9 mouse cellular contexts compared by ENCODE assay signal in the genomic region with DNA sequence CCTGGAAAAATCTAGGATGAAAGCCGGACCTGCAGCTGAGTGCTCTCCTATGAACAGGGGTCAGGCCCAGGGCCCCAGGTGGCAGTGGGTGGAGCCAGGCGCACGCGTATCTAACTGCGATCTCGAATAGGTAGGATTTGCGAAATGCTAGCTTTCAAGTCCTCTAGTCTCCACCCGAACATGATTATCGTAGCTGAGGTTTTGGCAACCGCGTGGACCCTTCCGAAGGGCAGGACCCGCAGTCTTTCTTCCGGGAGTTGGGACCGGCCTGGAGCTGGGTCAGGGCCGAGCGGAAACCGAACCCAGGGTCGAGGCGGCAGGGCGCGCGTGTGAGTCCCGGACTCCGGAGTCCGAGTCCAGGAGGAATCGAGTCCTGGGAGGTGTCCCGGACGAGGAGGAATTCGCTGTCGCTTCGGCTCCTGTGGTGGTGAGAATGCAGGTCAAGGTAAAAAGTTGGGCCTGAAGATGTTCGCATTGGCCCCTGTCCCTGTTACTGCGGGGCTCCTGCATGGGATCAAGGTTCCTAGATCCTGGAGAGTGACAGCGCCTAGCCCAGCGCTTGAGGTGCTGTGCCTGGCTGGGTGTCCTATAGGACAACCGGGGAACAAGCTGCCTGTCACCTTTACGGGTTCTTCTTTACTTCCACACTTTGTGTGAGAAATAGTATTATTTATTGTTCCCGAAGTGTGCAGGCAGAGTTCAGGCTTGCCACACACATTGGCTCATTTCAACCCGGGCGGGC. TPM values are rescaled to one million over a fixed set of nuclear protein-coding genes. Genes with fewer than 3 reads are reported as not detected.
DNase-seq lines count a peak whose midpoint lies in the region; ATAC-seq and TF ChIP-seq lines count a peak whose summit lies in the region.
"Had no signal": no experiment of that assay in that cellular context is flagged by ENCODE, and none has a peak within 500 bp of the region (broad histone marks: within the 10 kb centered on the region; RNA-seq: fewer than 3 reads in every experiment).

A gene (plus strand): TSS at position 386 of the 742 bp plus-strand sequence.

- H3K4me2 ChIP-seq in forebrain, embryonic 14.5 days (ENCODE audit: low read length) = peak within 1 kb of the TSS; percentile 63
- H3K4me2 ChIP-seq in kidney, embryonic 14.5 days (replicated peaks; ENCODE audit: low read depth, low read length) = peak within 1 kb of the TSS; percentile 71
- peak within 1 kb of the TSS; percentile 72 for H3K4me2 ChIP-seq in lung, postnatal 0 days (replicated peaks; ENCODE audit: low read depth, low read length)
- H3K4me2 ChIP-seq in stomach, postnatal 0 days (replicated peaks; ENCODE audit: low read depth) = peak within 1 kb of the TSS; percentile 72

- H3K27ac ChIP-seq in forebrain, embryonic 14.5 days (ENCODE audit: low read depth, low read length) = no peak within 1 kb of the TSS
- H3K27ac ChIP-seq in kidney, embryonic 14.5 days (ENCODE audit: low read depth, low read length) = no peak within 1 kb of the TSS
- H3K27ac ChIP-seq in lung, postnatal 0 days (ENCODE audit: low read length) = peak within 1 kb of the TSS; percentile 73
- no peak within 1 kb of the TSS for H3K27ac ChIP-seq in stomach, postnatal 0 days (replicated peaks)

- H3K4me1 ChIP-seq in megakaryocyte, embryonic 14.5 days = peaks cover 5% of the 10 kb centered on the region; the same call in 1 of the 2 replicates
- H3K4me1 ChIP-seq in forebrain, embryonic 14.5 days (ENCODE audit: control insufficient read depth, insufficient read depth, low read length) = no peaks in the 10 kb centered on the region; the same call in 1 of the 2 replicates
- H3K4me1 ChIP-seq in kidney, embryonic 14.5 days (ENCODE audit: control insufficient read depth, insufficient read depth, low read length) = 0 out of 2 replicates have a peak, but pooled peaks cover 3% of the 10 kb centered on the region
- no peaks in the 10 kb centered on the region for H3K4me1 ChIP-seq in lung, postnatal 0 days (ENCODE audit: insufficient read depth, low read depth, low read length)
- no peaks in the 10 kb centered on the region for H3K4me1 ChIP-seq in stomach, postnatal 0 days (replicated peaks; ENCODE audit: control insufficient read depth, insufficient read depth)

- 7% methylated on average over 41 of the region's 41 CpGs for WGBS in forebrain, embryonic 14.5 days
- 4% methylated on average over 41 of the region's 41 CpGs for WGBS in kidney, embryonic 14.5 days
- WGBS in lung, postnatal 0 days = 4% methylated on average over 41 of the region's 41 CpGs
- 7% methylated on average over 41 of the region's 41 CpGs for WGBS in stomach, postnatal 0 days

- ATAC-seq in megakaryocyte, adult 5-6 weeks (ENCODE audit: poor library complexity, severe bottlenecking) = no peak
- ATAC-seq in forebrain, embryonic 14.5 days = no peak
- ATAC-seq in kidney, embryonic 14.5 days (ENCODE audit: low FRiP score, low TSS enrichment) = no peak; the same call in 1 of the 2 replicates
- ATAC-seq in lung, postnatal 0 days = peak; percentile 87
- ATAC-seq in stomach, postnatal 0 days (ENCODE audit: low FRiP score, low TSS enrichment) = no peak; the same call in 1 of the 2 replicates

- DNase-seq in forebrain, embryonic 14.5 days (ENCODE audit: low spot score) = no peak
- DNase-seq in lung, postnatal 0 days (ENCODE audit: low spot score) = peak; percentile 57
- DNase-seq in stomach, postnatal 0 days (ENCODE audit: low spot score) = no peak
- no peak for DNase-seq in layer of hippocampus, adult 9-11 months
- DNase-seq in Muller cell, postnatal 12 days (ENCODE audit: inconsistent ontology term) = no peak

- H3K9me3 ChIP-seq in megakaryocyte, embryonic 14.5 days = no peaks in the 10 kb centered on the region
- no peaks in the 10 kb centered on the region for H3K9me3 ChIP-seq in forebrain, embryonic 14.5 days (replicated peaks; ENCODE audit: control insufficient read depth, low read length)
- no peaks in the 10 kb centered on the region for H3K9me3 ChIP-seq in kidney, embryonic 14.5 days (ENCODE audit: control insufficient read depth, low read length)
- no peaks in the 10 kb centered on the region for H3K9me3 ChIP-seq in lung, postnatal 0 days (ENCODE audit: low read length)
- no peaks in the 10 kb centered on the region for H3K9me3 ChIP-seq in stomach, postnatal 0 days (ENCODE audit: control insufficient read depth, low read length)

- TF ChIP-seq EP300 in lung, postnatal 0 days (IDR thresholded peaks at IDR 0.05) = no peak
- TF ChIP-seq EP300 in stomach, postnatal 0 days (optimal IDR thresholded peaks at IDR 0.05) = no peak

- H3K27me3 ChIP-seq in megakaryocyte, embryonic 14.5 days (replicated peaks) = peaks cover 20% of the 10 kb centered on the region
- 0 out of 2 replicates have a peak, but pooled peaks cover 4% of the 10 kb centered on the region for H3K27me3 ChIP-seq in forebrain, embryonic 14.5 days (replicated peaks; ENCODE audit: control insufficient read depth, insufficient read depth, low read length)
- no peaks in the 10 kb centered on the region for H3K27me3 ChIP-seq in kidney, embryonic 14.5 days (ENCODE audit: control insufficient read depth, insufficient read depth, low read length)
- H3K27me3 ChIP-seq in lung, postnatal 0 days (replicated peaks; ENCODE audit: insufficient read depth, low read length) = no peaks in the 10 kb centered on the region
- no peaks in the 10 kb centered on the region for H3K27me3 ChIP-seq in stomach, postnatal 0 days (ENCODE audit: control insufficient read depth, insufficient read depth, low read length)

- no peak for TF ChIP-seq CTCF in lung, postnatal 0 days (IDR thresholded peaks at IDR 0.05)
- TF ChIP-seq CTCF in stomach, postnatal 0 days (IDR thresholded peaks at IDR 0.05; ENCODE audit: low read depth) = no peak

- H3K9ac ChIP-seq in forebrain, embryonic 14.5 days (ENCODE audit: low read length) = peak within 1 kb of the TSS; percentile 48
- peak within 1 kb of the TSS; percentile 40 for H3K9ac ChIP-seq in kidney, embryonic 14.5 days (ENCODE audit: low read depth, low read length)
- H3K9ac ChIP-seq in lung, postnatal 0 days (replicated peaks; ENCODE audit: low read depth) = peak within 1 kb of the TSS; percentile 4
- H3K9ac ChIP-seq in stomach, postnatal 0 days (ENCODE audit: low read length) = peak within 1 kb of the TSS; percentile 52; the same call in 1 of the 2 replicates

- no peaks in the 10 kb centered on the region for H3K36me3 ChIP-seq in megakaryocyte, embryonic 14.5 days (replicated peaks; ENCODE audit: low read length)
- H3K36me3 ChIP-seq in forebrain, embryonic 14.5 days (ENCODE audit: control insufficient read depth, insufficient read depth, low read length) = no peaks in the 10 kb centered on the region
- H3K36me3 ChIP-seq in kidney, embryonic 14.5 days (ENCODE audit: control insufficient read depth, insufficient read depth, low read length) = no peaks in the 10 kb centered on the region
- no peaks in the 10 kb centered on the region for H3K36me3 ChIP-seq in lung, postnatal 0 days (ENCODE audit: insufficient read depth, low read length)
- no peaks in the 10 kb centered on the region for H3K36me3 ChIP-seq in stomach, postnatal 0 days (ENCODE audit: control insufficient read depth, insufficient read depth, low read length)

- H3K4me3 ChIP-seq in megakaryocyte, embryonic 14.5 days (replicated peaks) = peak within 1 kb of the TSS; percentile 7
- H3K4me3 ChIP-seq in forebrain, embryonic 14.5 days (ENCODE audit: low read depth, low read length) = peak within 1 kb of the TSS; percentile 31
- H3K4me3 ChIP-seq in kidney, embryonic 14.5 days (ENCODE audit: low read length) = peak within 1 kb of the TSS; percentile 40
- H3K4me3 ChIP-seq in lung, postnatal 0 days (ENCODE audit: low read depth, low read length) = peak within 1 kb of the TSS; percentile 44
- peak within 1 kb of the TSS; percentile 36 for H3K4me3 ChIP-seq in stomach, postnatal 0 days (ENCODE audit: low read depth, low read length)
- H3K4me3 ChIP-seq: myocyte had no signal

RNA-seq across cellular contexts. Expression of the gene that starts here (rescaled TPM):
- polyA plus RNA-seq in megakaryocyte, embryonic 14.5 days (2012; ENCODE audit: insufficient read depth, low replicate concordance) = not detected in 2 replicates
- 0.07 TPM in 1 of 2 replicates, not detected in the other for total RNA-seq in megakaryocyte, adult 5-6 weeks (2015)
- 0.57 TPM in 1 of 2 replicates, not detected in the other for total RNA-seq in megakaryocyte, adult 5-6 weeks (2017)
- polyA plus RNA-seq in forebrain, embryonic 14.5 days (2014; fragmentation: Nextera tagmentation; extraction: Ambion mirVana) = 0.22 and 0.36 TPM in 2 replicates
- 0.33 and 0.61 TPM in 2 replicates for polyA plus RNA-seq in kidney, embryonic 14.5 days (2014; fragmentation: Nextera tagmentation; extraction: Ambion mirVana)
- 4.5 and 5.7 TPM in 2 replicates for polyA plus RNA-seq in lung, postnatal 0 days (2015; fragmentation: Nextera tagmentation; extraction: Ambion mirVana)
- polyA plus RNA-seq in stomach, postnatal 0 days (2015; fragmentation: Nextera tagmentation; extraction: Ambion mirVana) = 0.01 and 0.05 TPM in 2 replicates
